In genomic region chrX:112886539-112886938, GRCm38 (mm10) we compare ENCODE assay signal across 15 mouse cellular contexts.
"Had no signal": no experiment of that assay in that cellular context is flagged by ENCODE, and none has a peak within 500 bp of the region (broad histone marks: within the 10 kb centered on the region; RNA-seq: fewer than 3 reads in every experiment).

No protein-coding gene starts in this region.

- H3K4me3 ChIP-seq: midbrain, embryonic 10.5 days; midbrain, embryonic 12.5 days; myocyte; neural tube, embryonic 13.5 days had no signal

- H3K36me3 ChIP-seq: midbrain, embryonic 10.5 days; midbrain, embryonic 12.5 days; neural tube, embryonic 13.5 days had no signal

- H3K9me3 ChIP-seq: midbrain, embryonic 10.5 days; midbrain, embryonic 12.5 days; neural tube, embryonic 13.5 days had no signal

- ATAC-seq: midbrain, embryonic 16.5 days had no signal

- H3K27me3 ChIP-seq: midbrain, embryonic 12.5 days; neural tube, embryonic 13.5 days had no signal

- H3K9ac ChIP-seq: lung, embryonic 14.5 days; midbrain, embryonic 12.5 days; neural tube, embryonic 13.5 days had no signal

- H3K4me2 ChIP-seq: lung, embryonic 14.5 days; midbrain, embryonic 12.5 days; neural tube, embryonic 13.5 days had no signal

- H3K27ac ChIP-seq: midbrain, embryonic 10.5 days; midbrain, embryonic 12.5 days; neural tube, embryonic 13.5 days had no signal

- H3K4me1 ChIP-seq: midbrain, embryonic 10.5 days; midbrain, embryonic 12.5 days; neural tube, embryonic 13.5 days had no signal

- DNase-seq: lung, adult 18-20 months; lung, embryonic 14.5 days; lung, postnatal 10 days; lung, postnatal 4 days; midbrain, embryonic 14.5 days; right cerebral cortex, postnatal 14 days; spleen, adult 18-20 months; thymus, adult 18-20 months; thymus, postnatal 14 days; thymus, postnatal 36 days had no signal
